Mouse (Mus musculus) frontal cortex, adult (tissue): Measurements from ENCODE around the gene Hcfc2.

Experiments used
- ATAC-seq: cut with Nextera tagmentation; 2 replicates; pipeline ENCODE4 v1.9.2; 2017; ENCODE audit warnings: mild to moderate bottlenecking, moderate library complexity, mixed read lengths; ENCODE audit not compliant: low TSS enrichment

Gene Hcfc2

DNA sequence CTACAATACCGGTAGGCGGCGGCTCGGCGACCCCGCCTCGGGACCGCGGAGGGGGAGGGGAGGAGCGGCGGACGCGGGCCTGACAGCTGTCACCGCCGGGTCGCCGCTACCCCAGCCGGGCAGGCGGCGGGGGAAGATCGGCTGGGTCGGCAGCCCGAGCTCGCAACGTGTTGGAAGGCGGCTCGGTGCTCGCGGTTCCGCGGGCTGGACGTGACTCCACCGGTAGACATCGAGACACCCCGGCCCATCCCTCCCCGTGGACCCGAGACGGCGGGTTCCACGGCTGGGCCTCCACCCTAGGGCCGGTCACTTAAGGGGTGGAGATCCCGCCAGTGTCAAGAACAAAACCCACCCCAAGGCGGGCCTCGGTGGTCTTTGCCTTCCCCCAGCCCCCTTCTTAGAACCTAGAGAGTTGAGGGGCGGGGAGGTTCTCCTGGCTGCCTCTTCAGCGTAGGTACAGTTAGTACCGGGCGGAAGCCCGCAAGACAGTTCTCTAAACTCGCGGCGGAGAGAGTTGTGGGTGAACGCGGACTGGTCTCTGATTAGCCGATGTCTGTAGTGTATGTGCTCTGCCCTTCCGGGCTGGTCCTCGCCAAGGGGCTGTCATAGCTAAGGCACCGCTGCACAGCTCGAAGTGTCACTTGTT lies 3.5 kb downstream of the Hcfc2 start:
- peak; percentile 25 for ATAC-seq

DNA sequence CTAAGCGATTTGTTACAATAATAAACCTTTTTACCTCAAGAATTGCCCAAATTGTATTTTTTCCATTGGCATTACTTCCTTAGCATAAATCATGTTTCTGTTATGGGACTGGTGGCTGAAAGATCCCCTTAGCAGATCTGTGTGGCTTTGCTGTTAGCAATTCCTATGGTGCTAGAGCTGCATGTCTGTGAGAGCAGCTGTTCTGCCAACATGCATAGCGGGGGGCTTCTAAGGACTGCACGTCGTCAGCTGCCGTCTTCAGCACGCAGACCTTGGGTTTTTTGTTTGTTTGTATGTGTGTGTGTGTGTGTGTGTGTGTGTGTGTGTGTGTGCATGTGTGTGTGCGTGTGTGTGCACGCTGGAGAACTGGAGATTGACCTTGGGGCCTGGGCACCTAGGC lies 45.4 kb downstream of the Hcfc2 start:
- no peak for ATAC-seq

DNA sequence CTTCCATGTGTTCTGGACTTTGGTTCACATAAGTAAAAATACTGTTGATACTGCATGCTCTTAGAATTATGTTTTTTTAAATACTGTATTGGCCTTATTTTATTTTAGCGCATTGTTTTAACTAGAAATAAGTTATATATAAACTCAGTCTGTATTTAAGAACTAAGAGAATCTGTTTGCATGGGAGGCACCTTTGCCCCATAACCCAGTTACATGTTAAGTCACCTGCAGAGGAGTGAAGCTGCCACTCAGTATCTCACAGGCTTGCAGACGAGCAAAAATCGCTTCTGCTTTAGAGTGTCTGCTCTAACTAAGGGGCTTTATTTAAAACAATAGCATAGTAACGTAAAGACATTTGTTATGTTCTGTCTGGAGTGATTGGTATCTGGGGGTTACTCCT lies 45.9 kb downstream of the Hcfc2 start:
- no peak for ATAC-seq

DNA sequence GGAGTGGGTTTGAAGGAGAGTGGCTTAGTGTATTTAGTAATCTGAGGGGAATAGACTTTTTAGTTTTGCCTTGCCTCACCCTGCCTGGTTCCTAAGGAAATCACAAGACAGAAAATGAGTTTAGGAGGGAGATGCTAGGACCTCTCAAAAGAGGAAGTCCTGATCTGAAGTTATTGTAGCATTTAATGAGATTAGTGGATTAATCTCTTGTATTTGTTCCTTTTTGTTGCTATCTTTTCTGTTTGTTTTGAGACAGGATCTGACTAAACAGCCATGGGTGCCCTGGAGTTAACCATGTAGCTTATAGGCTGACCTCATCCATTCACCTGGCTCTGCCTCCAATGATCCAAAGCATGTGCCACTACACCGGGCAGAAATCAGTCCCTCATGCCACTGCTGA lies 46.6 kb downstream of the Hcfc2 start:
- ATAC-seq = no peak

DNA sequence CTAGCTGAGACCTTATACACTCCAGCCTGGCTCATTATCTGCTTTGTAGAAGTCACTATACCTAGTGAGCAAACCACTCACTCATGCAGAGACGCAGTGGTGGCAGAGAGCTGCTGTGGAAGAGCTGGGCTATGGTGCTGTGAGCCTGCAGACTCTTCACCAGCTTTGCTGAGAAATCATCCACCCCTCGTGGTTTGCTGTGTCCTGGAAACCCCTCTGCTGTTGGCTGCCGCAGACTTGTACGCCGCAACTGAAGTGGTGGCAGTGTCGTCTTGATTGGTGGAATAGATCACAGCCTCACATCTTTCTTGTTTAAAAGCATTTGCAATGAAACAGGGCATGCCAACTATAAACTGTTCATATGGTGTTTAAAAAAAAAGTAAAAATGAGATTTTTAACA lies 48.3 kb downstream of the Hcfc2 start:
- ATAC-seq = peak; percentile 48

DNA sequence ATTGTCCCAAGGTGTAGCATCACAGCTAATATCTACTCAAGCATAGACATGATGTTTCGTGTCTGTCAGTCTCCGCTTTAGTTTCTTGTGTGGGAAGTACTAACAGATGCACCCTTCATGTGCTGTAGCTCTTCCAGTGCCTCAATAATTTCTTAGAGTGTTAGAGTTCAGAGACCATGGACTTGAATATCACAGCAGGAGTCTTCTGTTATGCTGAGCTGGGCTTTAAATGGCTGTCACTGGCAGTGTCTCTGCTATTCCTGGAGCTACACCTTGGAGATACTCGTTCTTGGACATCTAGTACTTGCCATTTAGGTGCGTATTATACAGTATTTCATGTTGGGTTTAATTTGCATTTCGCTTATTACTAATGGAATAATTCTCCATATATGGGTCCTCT lies 49.3 kb downstream of the Hcfc2 start:
- no peak for ATAC-seq

DNA sequence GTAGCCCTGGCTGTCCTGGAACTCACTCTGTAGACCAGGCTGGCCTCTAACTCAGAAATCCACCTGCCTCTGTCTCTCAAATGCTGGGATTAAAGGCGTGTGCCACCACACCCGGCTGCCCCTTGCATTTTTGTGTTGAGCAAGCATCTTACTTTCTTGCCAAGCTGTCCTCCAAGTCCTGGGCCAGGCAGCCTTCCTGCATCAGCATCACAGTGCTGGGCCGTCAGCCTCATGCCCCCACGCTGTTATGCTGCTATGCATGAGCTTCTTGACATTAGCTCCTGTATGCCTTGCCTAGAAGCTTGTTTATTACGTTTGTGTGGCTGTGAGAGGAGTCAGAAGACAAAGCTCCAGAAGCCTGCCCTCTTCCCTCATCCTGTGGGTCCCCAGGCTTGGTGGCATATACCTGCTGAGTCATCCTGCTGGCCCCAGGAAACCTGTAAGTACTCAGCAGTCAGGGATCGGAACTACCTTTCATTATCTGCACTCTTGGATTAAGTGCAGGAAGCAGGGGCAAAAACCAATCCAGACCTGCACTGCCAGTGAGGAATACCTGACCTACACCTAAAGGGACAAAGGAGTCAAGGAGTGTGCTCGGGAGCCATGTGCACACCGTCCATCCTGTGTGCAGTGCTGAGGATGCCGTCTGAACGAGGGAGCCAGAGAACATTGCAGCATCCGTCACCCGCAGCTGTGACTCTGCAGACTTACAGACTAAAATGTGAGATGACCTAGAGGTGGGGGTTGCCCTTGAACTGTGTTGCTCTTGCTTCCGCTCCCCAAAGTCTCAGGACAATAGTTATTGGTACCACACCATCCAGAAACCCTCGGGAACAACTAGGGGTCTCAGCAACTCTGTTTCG lies 51.3 kb downstream of the Hcfc2 start:
- ATAC-seq = peak; percentile 10; the same call in 1 of the 2 replicates

DNA sequence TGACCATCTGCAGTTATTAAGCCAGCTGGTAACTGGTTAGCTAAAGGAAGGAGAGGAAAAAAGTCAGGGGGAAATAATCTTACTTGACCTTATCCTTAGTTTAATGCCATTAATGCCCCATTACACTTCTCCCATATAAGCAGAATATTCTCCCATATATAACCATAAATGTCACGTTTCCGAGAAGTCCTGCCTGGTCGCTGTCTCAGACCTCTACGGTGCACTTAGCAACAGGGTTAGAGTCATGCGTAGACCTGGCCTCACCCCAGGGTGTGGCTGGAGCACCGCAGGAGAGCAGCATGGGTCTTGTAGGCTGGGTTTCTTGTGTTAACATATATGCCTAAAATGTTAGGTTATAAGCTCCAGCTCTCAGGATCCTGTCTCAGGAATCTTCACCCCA lies 54.8 kb downstream of the Hcfc2 start:
- no peak for ATAC-seq

DNA sequence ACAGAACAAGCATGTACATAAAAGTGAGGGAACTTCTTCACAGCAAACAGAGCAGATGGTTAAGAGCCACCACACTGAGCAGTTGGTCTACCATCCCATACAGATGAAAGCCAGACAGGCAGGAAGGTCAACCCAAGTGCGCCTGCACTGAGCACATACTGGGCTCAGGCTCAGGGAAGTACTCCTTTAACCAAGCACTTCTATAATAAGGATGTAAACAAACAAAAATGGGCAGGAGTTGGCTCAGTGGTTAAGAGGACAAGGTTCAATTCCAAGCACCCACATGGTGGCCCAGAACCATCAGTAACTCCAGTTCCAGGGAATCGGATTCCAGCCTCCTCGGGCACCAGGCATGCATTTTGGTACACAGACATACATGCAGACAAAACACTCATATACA lies 57.0 kb downstream of the Hcfc2 start:
- no peak for ATAC-seq

DNA sequence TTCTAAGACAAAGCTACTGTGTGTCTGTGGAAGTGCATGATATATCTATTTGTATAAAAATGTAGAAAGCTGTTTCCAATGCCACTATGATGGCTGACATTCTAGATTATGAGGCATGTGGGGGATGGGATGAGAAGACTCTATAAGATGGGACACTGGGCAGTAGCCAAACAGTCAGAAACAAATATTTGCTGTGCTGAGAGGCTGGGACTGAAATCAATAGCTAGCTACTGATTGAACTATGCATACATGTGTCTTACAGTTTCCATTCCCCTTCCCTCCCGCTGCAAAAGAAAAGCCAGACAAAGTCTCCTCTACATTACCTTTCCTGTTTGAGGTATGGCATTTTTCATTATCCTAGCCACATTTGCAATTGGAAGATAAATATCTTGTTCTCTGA lies 58.7 kb downstream of the Hcfc2 start:
- no peak for ATAC-seq

DNA sequence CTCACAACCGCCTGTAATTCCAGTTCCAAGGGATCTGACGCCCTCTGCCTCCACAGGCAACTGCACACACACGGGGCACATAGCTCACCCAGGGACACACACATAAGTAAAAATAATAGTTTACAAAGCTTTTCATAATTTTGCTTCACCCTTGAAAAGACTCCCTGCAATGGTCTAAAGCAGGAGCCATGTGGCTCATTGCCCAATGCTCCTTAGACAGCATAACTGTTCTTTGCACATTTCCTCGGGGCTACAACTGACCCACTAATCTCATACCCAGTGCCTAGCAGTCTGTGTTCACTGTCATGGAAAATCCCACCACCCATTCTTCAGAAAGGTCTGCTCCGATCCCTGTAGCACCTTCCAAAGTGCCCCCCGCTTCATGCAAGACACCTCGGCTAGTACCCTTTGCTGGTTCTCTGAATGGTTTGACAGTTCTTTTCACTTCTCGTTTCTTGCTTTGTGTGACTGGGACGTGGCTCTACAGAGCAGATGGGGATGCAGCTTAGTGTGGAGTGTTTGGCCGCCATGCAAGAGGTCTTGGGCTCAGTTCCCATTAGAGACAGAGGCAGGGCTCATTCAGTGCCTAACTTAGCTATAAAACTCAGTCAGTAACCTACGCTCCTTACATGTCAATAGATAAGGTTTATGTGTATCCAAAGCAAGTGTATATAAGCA lies 59.4 kb downstream of the Hcfc2 start:
- ATAC-seq = no peak

DNA sequence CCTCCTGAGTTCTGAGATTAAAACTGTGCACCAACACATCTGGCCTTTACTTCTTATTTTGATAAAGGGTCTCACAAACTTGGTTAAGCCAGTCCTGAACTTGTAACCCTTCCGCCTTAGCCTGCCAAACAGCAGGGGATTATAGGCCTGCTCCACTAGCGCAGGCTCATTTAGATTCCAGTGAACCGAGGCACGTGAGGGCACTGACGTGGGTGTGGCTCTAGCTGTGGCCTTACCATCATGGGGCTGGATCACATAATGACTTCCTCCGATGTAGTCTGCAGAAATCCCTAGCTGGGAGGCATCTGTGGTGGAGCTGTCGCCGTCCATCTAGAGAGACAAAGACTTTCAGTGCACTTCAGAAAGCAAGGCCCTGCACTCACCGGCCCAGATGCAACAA lies 60.5 kb downstream of the Hcfc2 start:
- ATAC-seq = no peak

DNA sequence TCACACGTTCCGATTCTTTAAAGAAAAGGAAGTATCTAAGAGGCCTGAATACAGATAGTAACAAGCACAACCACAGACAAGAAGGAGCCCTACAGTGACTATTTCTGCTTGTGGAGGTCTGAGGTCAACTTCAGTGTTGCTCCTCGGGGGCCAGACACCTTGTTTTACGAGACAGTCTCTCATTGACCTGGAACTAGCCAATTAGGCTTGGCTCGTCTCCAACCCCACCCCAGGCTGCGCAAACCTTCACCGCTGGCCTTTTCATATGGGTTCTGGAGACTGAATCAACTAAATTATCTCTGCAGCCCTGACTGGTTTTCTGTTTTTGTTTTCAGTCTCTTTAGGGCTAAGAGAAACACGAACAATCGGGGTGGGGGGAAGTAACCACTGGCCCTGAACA lies 61.4 kb downstream of the Hcfc2 start:
- no peak for ATAC-seq

DNA sequence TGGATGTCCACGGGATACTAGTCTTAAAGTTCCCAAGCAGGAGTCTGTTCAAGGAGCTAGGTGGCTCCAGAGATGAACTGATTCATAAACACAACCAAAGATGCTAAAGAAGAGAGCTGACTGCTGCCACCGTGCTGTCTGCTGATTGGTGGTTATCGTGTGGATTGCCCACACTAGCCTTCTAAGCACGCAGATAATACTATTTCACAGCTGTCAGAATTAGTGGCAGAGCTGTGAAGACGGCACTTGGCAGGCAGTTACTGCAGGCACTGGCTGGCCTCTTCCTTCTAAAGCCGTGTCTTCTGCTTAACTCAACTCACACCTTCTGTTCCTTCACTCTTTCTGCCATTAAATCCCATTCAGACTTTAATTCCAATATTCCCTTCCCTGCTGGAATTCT lies 62.4 kb downstream of the Hcfc2 start:
- ATAC-seq = peak; percentile 38

DNA sequence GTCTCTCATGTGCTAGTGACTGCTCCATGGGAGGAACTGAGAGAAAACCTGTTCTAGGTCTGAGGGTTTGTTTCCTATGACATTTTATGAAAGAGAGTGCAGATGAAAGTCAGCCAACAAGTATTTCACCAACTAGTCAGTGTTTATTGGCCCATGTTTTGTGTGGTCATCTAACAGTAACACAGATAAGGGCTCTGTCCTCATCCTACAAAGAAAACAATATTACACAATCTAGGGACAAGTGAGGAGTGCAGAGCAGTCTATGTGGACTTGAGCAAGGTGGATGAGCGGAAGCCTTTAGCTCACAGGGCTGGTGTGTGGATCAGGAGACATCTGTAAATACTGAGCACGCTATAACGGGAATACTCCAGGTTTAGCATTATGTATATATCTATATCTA lies 62.9 kb downstream of the Hcfc2 start:
- no peak for ATAC-seq

DNA sequence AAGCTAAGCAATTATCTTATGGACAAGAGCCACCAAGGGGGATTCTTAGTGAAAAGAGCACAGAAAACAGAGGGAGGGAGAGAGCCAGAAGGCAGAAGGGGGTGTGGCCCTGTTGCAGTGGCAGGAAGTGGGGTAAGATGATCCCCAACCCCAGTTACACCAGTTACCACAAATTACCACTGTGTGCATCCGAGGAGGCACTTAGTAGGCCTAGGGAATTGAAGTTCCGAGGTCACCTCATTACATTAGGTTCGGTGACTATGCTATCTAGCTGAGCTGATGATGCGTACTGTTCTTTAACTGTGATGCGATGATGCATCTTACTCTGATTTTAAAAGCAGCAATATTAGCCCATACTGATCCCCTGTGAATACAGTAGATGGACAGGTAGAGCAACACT lies 63.7 kb downstream of the Hcfc2 start:
- no peak for ATAC-seq

DNA sequence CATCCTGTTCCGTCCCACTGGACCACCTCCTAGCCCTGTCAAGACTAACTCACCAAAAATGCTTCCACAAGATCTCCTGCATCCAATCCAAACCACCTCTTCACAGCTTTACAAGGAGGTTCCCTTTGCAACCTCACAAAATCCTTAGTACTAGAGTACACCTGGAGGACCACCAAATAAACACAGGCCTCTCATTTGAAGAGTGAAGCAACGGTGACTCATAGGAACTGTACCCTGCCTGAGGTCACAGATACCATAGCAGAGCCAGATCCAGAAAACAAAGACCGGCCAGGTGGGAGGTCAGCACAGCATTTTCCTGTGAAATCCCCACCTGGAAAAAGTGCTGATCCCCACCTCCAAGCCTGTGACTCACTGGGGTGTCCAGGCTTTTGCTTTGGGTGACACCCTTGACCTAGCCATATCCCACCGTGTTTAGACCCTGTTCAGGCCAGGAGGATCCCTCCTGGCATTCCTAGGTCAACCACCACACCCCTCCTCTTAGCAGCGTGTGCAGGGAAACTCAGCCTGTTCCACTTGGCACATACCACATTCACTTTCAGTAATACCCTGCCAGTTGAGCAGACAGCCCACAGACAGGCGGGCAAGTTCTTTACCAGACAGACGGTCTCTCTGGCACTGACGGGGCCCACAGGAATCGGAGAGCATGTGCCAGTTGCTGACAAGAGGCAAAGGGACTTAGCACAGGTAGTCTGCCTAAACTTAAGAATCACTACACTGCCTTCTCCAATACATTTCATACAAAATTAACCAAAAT lies 65.3 kb downstream of the Hcfc2 start:
- no peak for ATAC-seq

DNA sequence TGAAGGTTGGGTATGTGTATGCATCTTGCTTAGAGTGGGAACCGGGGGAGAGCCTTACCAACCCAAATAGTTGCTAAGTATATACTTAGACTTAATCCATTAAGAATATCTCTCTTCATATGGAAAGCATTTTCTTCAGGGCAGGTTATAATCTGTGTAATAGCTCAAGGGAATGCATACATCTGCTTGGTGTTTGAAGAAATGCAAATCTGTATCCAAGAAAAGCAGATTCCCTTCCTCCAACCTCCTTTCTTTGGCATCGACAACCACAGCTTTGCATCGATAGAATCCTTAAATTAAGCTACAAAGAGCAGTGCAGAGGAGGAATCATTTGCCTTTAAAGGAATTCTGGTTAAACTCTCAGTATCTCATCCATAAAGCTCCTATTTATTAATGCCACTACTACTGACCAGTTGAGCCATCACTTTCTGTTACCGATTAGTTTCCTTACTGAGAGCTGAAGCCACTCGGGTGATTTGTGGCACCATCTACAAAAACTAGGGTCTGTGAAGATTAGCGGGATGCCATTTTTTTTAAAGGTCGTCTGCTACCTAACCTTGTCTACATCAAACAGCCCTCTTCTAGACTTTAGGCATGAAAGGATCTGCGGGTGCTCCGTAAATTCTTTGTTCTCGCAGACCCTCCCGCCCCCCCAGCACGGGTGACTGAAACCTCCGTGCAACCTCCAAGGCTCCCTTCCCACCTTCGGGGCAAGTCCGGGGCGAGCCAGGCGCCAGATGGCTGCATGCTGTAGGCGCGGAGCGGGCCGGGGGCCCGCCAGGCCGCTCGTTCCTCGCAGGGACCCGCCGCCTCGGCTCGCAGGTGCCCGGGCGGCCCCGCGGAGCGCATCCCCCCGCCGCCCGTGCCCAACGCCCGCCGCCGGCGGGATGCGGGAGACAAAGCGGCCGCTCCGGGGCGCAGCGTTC lies 67.1 kb downstream of the Hcfc2 start:
- ATAC-seq = peak; percentile 5

DNA sequence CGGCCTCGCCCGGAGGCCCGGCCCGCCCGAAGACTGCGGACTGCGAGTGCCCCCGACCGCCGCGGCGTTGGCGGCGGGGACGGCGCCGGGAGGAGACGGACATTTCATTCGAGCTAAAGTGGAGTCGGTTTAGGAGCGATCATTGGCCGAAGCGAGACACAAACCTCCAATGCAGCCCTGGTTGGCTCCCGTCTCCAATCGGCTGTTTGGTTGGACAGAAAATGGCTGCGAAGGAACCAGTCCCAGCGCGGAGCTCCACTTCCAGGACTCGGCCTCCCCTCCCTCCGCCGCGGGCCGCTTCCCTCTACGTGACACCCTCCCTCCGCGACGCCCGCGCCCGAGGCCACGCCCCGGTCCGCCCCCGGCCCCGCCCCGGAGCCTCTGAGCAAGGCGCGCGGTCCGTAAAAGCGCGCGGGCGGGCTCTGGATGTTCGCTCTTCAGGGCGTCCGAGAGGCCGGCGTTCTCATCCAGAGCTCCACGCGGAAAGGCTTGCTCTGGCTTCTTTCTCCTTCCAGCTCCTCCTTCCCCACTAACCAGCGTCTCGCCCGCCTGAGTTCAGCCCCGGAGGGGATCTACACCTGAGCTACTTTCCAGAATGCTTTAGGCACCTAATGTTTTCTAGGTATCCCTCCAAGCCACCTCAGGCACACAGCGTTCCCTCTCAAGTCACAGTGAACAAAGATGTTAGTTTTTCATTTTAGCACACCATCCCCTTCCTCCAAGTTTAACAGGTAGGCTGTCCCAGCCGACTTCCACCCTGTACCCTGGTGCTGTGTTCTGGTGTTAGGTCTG lies 68.1 kb downstream of the Hcfc2 start, which contains the start of gene Nfyb:
Nfyb (minus strand) TSS at position 305 of the 792 bp plus-strand sequence.
- peak; percentile 95 for ATAC-seq

DNA sequence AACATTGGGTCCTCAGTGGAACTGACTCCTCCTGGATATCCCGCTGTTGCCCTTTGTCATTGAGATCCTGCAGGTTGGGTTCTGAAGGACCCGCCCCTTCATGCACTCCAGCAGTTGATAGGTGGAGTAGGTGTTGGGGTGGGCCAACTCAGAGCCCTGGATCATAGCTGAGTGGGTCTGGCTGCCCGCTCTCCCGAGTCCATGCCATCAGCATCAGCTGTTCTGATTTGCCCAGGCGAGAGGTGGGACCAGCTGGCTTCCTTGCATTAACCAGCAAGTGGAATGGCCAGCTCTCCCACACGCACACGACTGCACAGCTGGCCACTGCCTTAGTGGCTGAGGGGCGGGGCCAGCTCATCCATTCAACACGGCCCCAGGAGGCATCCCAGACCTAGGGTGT lies 72.9 kb downstream of the Hcfc2 start:
- ATAC-seq = no peak
